Comparison of ENCODE assay signal across 9 mouse cellular contexts in genomic region chr15:85581563-85582064, GRCm38 (mm10). TPM values are rescaled to one million over a fixed set of nuclear protein-coding genes. Genes with fewer than 3 reads are reported as not detected.
DNase-seq lines count a peak whose midpoint lies in the region; ATAC-seq lines count a peak whose summit lies in the region.
"Had no signal": no experiment of that assay in that cellular context is flagged by ENCODE, and none has a peak within 500 bp of the region (broad histone marks: within the 10 kb centered on the region; RNA-seq: fewer than 3 reads in every experiment).

No protein-coding gene starts in this region.

- H3K4me3 ChIP-seq in heart, embryonic 13.5 days = peak overlapping the region; percentile 61
- H3K4me3 ChIP-seq in intestine, embryonic 14.5 days (ENCODE audit: low read depth, low read length) = peak overlapping the region; percentile 43
- peak overlapping the region; percentile 73 for H3K4me3 ChIP-seq in midbrain, embryonic 13.5 days (replicated peaks)

- peak overlapping the region; percentile 95 for H3K4me2 ChIP-seq in heart, embryonic 13.5 days
- peak overlapping the region; percentile 81 for H3K4me2 ChIP-seq in intestine, embryonic 14.5 days (ENCODE audit: low read length)
- peak overlapping the region; percentile 95 for H3K4me2 ChIP-seq in midbrain, embryonic 13.5 days (replicated peaks)

- H3K9me3 ChIP-seq in heart, embryonic 13.5 days = peaks cover 3% of the 10 kb centered on the region; the same call in 1 of the 2 replicates
- peaks cover 2% of the 10 kb centered on the region; the same call in 1 of the 2 replicates for H3K9me3 ChIP-seq in intestine, embryonic 14.5 days (ENCODE audit: control insufficient read depth, low read length)
- H3K9me3 ChIP-seq in midbrain, embryonic 13.5 days = no peaks in the 10 kb centered on the region

- WGBS in heart, embryonic 13.5 days = under 1% methylated on average over 47 of the region's 67 CpGs
- WGBS in intestine, embryonic 14.5 days = under 1% methylated on average over 61 of the region's 67 CpGs
- under 1% methylated on average over 57 of the region's 67 CpGs for WGBS in midbrain, embryonic 13.5 days

- peaks cover 42% of the 10 kb centered on the region for H3K4me1 ChIP-seq in heart, embryonic 13.5 days
- peaks cover 5% of the 10 kb centered on the region; the same call in 1 of the 2 replicates for H3K4me1 ChIP-seq in intestine, embryonic 14.5 days (replicated peaks; ENCODE audit: control insufficient read depth, insufficient read depth, low read length)
- H3K4me1 ChIP-seq in midbrain, embryonic 13.5 days (replicated peaks) = peaks cover 59% of the 10 kb centered on the region

- ATAC-seq in heart, embryonic 13.5 days (ENCODE audit: extremely low read depth, insufficient number of reproducible peaks, low FRiP score, low TSS enrichment) = no peak
- no peak for ATAC-seq in intestine, embryonic 14.5 days (replicated peaks; ENCODE audit: low FRiP score, low TSS enrichment, low read depth)
- 0 out of 2 replicates have a peak, but pooled peaks have one; percentile 10 for ATAC-seq in midbrain, embryonic 13.5 days
- no peak for ATAC-seq in frontal cortex, adult (ENCODE audit: low TSS enrichment)
- ATAC-seq in erythroid progenitor cell, adult 5-6 weeks (replicated peaks; ENCODE audit: low FRiP score, poor library complexity, severe bottlenecking) = no peak

- DNase-seq in heart, adult 8-10 months (ENCODE audit: low spot score) = no peak
- DNase-seq in adrenal gland, postnatal 36 days = peak; percentile 46 to 48
- peak; percentile 59 for DNase-seq in intestine, embryonic 14.5 days (ENCODE audit: low spot score)
- DNase-seq in cerebellum, adult 8-10 months = no peak

- peak overlapping the region; percentile 54 for H3K9ac ChIP-seq in heart, embryonic 13.5 days
- H3K9ac ChIP-seq in intestine, embryonic 14.5 days (ENCODE audit: low read length) = 0 out of 2 replicates have a peak overlapping the region, but pooled peaks have one; percentile 22
- peak overlapping the region; percentile 83 for H3K9ac ChIP-seq in midbrain, embryonic 13.5 days (replicated peaks)

- H3K36me3 ChIP-seq in heart, embryonic 13.5 days = no peaks in the 10 kb centered on the region
- no peaks in the 10 kb centered on the region for H3K36me3 ChIP-seq in intestine, embryonic 14.5 days (ENCODE audit: control insufficient read depth, insufficient read depth, low read length)
- H3K36me3 ChIP-seq in midbrain, embryonic 13.5 days = no peaks in the 10 kb centered on the region

- H3K27ac ChIP-seq in heart, embryonic 13.5 days (replicated peaks) = no peak overlapping the region
- no peak overlapping the region for H3K27ac ChIP-seq in intestine, embryonic 14.5 days (ENCODE audit: low read depth)
- peak overlapping the region; percentile 76 for H3K27ac ChIP-seq in midbrain, embryonic 13.5 days

- peaks cover 100% of the 10 kb centered on the region for H3K27me3 ChIP-seq in heart, embryonic 13.5 days (replicated peaks)
- H3K27me3 ChIP-seq in intestine, embryonic 14.5 days (replicated peaks; ENCODE audit: control insufficient read depth, insufficient read depth, low read length) = peaks cover 81% of the 10 kb centered on the region
- peaks cover 75% of the 10 kb centered on the region for H3K27me3 ChIP-seq in midbrain, embryonic 13.5 days

RNA-seq across cellular contexts. Expression of gene Wnt7b, which starts 0.7 kb away (rescaled TPM):
- 3.5 and 4.6 TPM in 2 replicates for polyA plus RNA-seq in heart, embryonic 13.5 days (2015; fragmentation: Nextera tagmentation; extraction: Ambion mirVana)
- total RNA-seq in heart, adult 8-10 months (2022) = under 1 TPM in 3 of 4 experiments, not detected in 1; 0.06 to 0.19 (median 0.14) TPM
- total RNA-seq in adrenal gland, postnatal 36 days (2021) = under 1 TPM; 0.49 to 0.96 TPM
- 0.42 and 2.2 TPM in 2 replicates for polyA plus RNA-seq in intestine, embryonic 14.5 days (2014; fragmentation: Nextera tagmentation; extraction: Ambion mirVana)
- 55.9 and 63.4 TPM in 2 replicates for polyA plus RNA-seq in midbrain, embryonic 13.5 days (2015; fragmentation: Nextera tagmentation; extraction: Ambion mirVana)
- total RNA-seq in erythroid progenitor cell, adult 5-6 weeks (2015; ENCODE audit: low replicate concordance) = not detected in 2 replicates
- not detected in 2 replicates for total RNA-seq in erythroid progenitor cell, adult 5-6 weeks (2017; ENCODE audit: low replicate concordance)
- total RNA-seq: MEL had no signal

Comparison
In these comparisons a context has a peak if more than half of its experiments do, and no peak if none do; other contexts are left out.
1. H3K9ac ChIP-seq: peak in every context shown above with its lines; median percentile 83 in midbrain, embryonic 13.5 days; 54 in heart, embryonic 13.5 days; 22 in intestine, embryonic 14.5 days.
2. DNase-seq: peak in adrenal gland, postnatal 36 days (2 of 2) and intestine, embryonic 14.5 days (single experiment); none in heart, adult 8-10 months (single experiment) and cerebellum, adult 8-10 months (single experiment).
3. Peak in every context shown above with its lines, with median percentiles within 50 percentile points of each other: H3K4me2 ChIP-seq and H3K4me3 ChIP-seq.